Mouse (Mus musculus) A20 (cell line): ENCODE measurements around the gene Parp14.

Experiments used
- DNase-seq: peaks from one replicate; pipeline ENCODE4 v3.0.0-alpha.2; 2011; ENCODE audit warnings: low read depth, low spot score

Parp14 gene

GRCm38 (mm10) chr16:35787568-35788189 is 83.7 kb downstream of the Parp14 start:
- no peak for DNase-seq

- DNase-seq, result no peak
These were observed 84.2 kb downstream of the Parp14 start for GRCm38 (mm10) chr16:35787163-35787562.

GRCm38 (mm10) chr16:35784134-35784725 is 87.1 kb downstream of the Parp14 start:
- DNase-seq, result peak; percentile 37

GRCm38 (mm10) chr16:35783207-35783573 is 88.2 kb downstream of the Parp14 start:
- DNase-seq, result peak; percentile 55
